Mouse (Mus musculus) forebrain, embryonic 16.5 days (tissue): ENCODE results near the gene Slc39a7. TPM values are rescaled to one million over a fixed set of nuclear protein-coding genes. Genes with fewer than 3 reads are reported as not detected.
"Not testable (repeated sequence)": the region's sequence is repeated elsewhere in the genome, so short reads cannot be mapped to it uniquely, and the experiment has no call there.

Experiments
- ATAC-seq: fragments of 200-750 bp; cut with Nextera tagmentation; 2 replicates; pipeline ENCODE4 v1.8.0; 2017; ENCODE audit warnings: mild to moderate bottlenecking, moderate library complexity
- H3K27ac ChIP-seq: fragments of 300-500 bp; sonication (generic); 2 replicates; pipeline ENCODE4 v1.5.1; 2014; ENCODE audit warnings: low read length, control low read depth
- H3K27me3 ChIP-seq: fragments of 300-500 bp; sonication (generic); replicated peaks from 2 replicates; pipeline ENCODE4 v1.6.1; 2014; ENCODE audit warnings: low read length; ENCODE audit not compliant: control insufficient read depth, insufficient read depth
- H3K36me3 ChIP-seq: fragments of 300-500 bp; sonication (generic); 2 replicates; pipeline ENCODE4 v1.6.1; 2014; ENCODE audit not compliant: control insufficient read depth, insufficient read depth
- H3K4me1 ChIP-seq: fragments of 300-500 bp; sonication (generic); replicated peaks from 2 replicates; pipeline ENCODE4 v1.6.1; 2014; ENCODE audit warnings: low read length; ENCODE audit not compliant: control insufficient read depth, insufficient read depth
- H3K4me2 ChIP-seq: fragments of 300-500 bp; sonication (generic); 2 replicates; pipeline ENCODE4 v1.6.1; 2014; ENCODE audit warnings: mild to moderate bottlenecking, low read length, control low read depth
- H3K4me3 ChIP-seq: fragments of 300-500 bp; sonication (generic); replicated peaks from 2 replicates; pipeline ENCODE4 v1.5.1; 2014; ENCODE audit warnings: mild to moderate bottlenecking, low read length, control low read depth
- H3K9ac ChIP-seq: fragments of 300-500 bp; sonication (generic); replicated peaks from 2 replicates; pipeline ENCODE4 v1.6.1; 2014; ENCODE audit warnings: low read depth, low read length, control low read depth
- H3K9me3 ChIP-seq: fragments of 300-500 bp; sonication (generic); 2 replicates; pipeline ENCODE4 v1.6.1; 2016; ENCODE audit warnings: low read length; ENCODE audit not compliant: control insufficient read depth
- WGBS: fragments of 180-500 bp; shearing (Covaris S2); extraction: QIAGEN DNeasy Blood & Tissue Kit; methylation state at CpG from one replicate; pipeline ENCODE4 v1.1.7; 2014; 5-methylcytosine and 5-hydroxymethylcytosine counted together
- polyA plus RNA-seq: library from polyadenylated mRNA; unstranded; fragments of >200 nt; fragmentation: Nextera tagmentation; extraction: Ambion mirVana; gene quantifications from 2 replicates; pipeline ENCODE4 v1.2.1, GENCODE M21; 2015

Slc39a7 gene
- polyA plus RNA-seq, 1 experiment from 2014 or later, result 157 TPM

GRCm38 (mm10) chr17:33997025-33997424 is 34.5 kb downstream of the Slc39a7 start:
- 91% methylated on average over 2 of the region's 2 CpGs for WGBS
- not testable (repeated sequence) for H3K9me3 ChIP-seq, H3K27ac ChIP-seq, H3K4me1 ChIP-seq, H3K4me3 ChIP-seq, ATAC-seq, H3K4me2 ChIP-seq, H3K27me3 ChIP-seq, H3K9ac ChIP-seq, H3K36me3 ChIP-seq

- no peak overlapping the region for H3K9ac ChIP-seq
- no peak overlapping the region for H3K27ac ChIP-seq
- H3K27me3 ChIP-seq, result 0 out of 2 replicates have a peak, but pooled peaks cover 4% of the 10 kb centered on the region
- ATAC-seq, result no peak
- H3K9me3 ChIP-seq, result no peaks in the 10 kb centered on the region
- no peaks in the 10 kb centered on the region for H3K36me3 ChIP-seq
- WGBS, result 80% methylated on average over 3 of the region's 3 CpGs
- H3K4me3 ChIP-seq, result no peak overlapping the region
- H3K4me2 ChIP-seq, result no peak overlapping the region
- H3K4me1 ChIP-seq, result peaks cover 10% of the 10 kb centered on the region
These were observed 35.8 kb downstream of the Slc39a7 start for GRCm38 (mm10) chr17:33995651-33996050.

GRCm38 (mm10) chr17:33994959-33995358 is 36.5 kb downstream of the Slc39a7 start:
- ATAC-seq, result no peak
- no peaks in the 10 kb centered on the region for H3K9me3 ChIP-seq
- H3K27ac ChIP-seq, result no peak overlapping the region
- no peak overlapping the region for H3K4me2 ChIP-seq
- no peak overlapping the region for H3K4me3 ChIP-seq
- WGBS, result 93% methylated on average over 8 of the region's 8 CpGs
- H3K27me3 ChIP-seq, result 0 out of 2 replicates have a peak, but pooled peaks cover 4% of the 10 kb centered on the region
- H3K9ac ChIP-seq, result no peak overlapping the region
- H3K4me1 ChIP-seq, result peaks cover 6% of the 10 kb centered on the region
- H3K36me3 ChIP-seq, result no peaks in the 10 kb centered on the region

DNA sequence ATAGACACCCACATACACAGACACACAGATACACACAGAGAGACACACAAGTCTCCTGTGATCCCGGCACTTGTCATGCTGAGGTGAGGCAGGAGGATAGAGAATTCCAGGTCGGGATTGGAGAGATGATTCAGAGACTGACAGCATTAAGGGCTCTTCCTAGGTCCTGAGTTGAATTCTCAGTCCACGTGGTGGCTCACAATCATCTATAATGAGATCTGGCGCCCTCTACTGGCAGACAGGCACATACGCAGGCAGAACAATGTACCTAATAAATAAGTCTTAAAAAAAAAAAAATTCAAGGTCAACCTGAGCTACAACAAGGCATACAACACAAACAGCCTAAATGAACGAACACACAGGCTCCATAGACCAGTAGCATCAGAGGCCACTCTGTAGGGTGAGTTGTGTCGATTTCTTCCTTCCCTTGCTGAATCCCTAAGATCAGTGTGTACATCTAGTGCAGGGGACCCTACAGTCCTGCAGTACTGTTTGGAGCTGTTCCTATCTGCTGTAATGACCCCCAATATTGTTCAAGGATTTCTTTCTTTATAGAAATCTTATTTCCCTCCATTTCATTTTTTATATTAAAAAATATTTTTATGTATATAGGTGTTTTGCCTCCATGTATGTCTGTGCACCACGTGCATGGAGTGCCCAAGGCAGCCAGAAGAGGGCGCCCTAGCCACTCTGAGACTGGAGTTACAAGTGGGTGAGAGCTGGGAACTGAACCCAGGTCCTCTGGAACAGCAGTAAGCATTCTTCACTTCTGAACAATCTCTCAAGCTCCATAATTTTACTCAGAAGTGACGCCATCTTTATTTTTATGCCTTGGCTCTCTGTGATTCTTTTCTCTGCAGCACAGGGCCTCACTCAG is 39.5 kb downstream of the Slc39a7 start:
- Histone ChIP-seq H3K9ac (no peak overlapping the region), H3K36me3 (no peaks in the 10 kb centered on the region), H3K4me3 (no peak overlapping the region), H3K27ac (no peak overlapping the region), H3K4me1 (no peaks in the 10 kb centered on the region), H3K27me3 (0 out of 2 replicates have a peak, but pooled peaks cover 4% of the 10 kb centered on the region), H3K4me2 (no peak overlapping the region), H3K9me3 (no peaks in the 10 kb centered on the region)
- 0 out of 2 replicates have a peak, but pooled peaks have one; percentile 40 for ATAC-seq
- WGBS, result 31% methylated on average over 10 of the region's 10 CpGs

GRCm38 (mm10) chr17:33982136-33982535 is 49.3 kb downstream of the Slc39a7 start:
- peaks cover 19% of the 10 kb centered on the region for H3K4me1 ChIP-seq
- not testable (repeated sequence) for H3K36me3 ChIP-seq, H3K9ac ChIP-seq, ATAC-seq, H3K27ac ChIP-seq, H3K9me3 ChIP-seq
- peak overlapping the region; percentile 49 for H3K4me3 ChIP-seq
- peak overlapping the region; percentile 51 for H3K4me2 ChIP-seq
- H3K27me3 ChIP-seq, result peaks cover 30% of the 10 kb centered on the region
- 8% methylated on average over 8 of the region's 8 CpGs for WGBS

- not testable (repeated sequence) for H3K9me3 ChIP-seq, H3K36me3 ChIP-seq
- Histone ChIP-seq H3K4me3 (peak overlapping the region; percentile 49), H3K9ac (peak overlapping the region; percentile 60), H3K4me2 (peak overlapping the region; percentile 51), H3K27me3 (peaks cover 37% of the 10 kb centered on the region), H3K4me1 (peaks cover 19% of the 10 kb centered on the region), H3K27ac (peak overlapping the region; percentile 91)
- under 1% methylated on average over 27 of the region's 27 CpGs for WGBS
- peak; percentile 96 for ATAC-seq
These were observed 50.1 kb downstream of the Slc39a7 start for GRCm38 (mm10) chr17:33981192-33981909.

DNA sequence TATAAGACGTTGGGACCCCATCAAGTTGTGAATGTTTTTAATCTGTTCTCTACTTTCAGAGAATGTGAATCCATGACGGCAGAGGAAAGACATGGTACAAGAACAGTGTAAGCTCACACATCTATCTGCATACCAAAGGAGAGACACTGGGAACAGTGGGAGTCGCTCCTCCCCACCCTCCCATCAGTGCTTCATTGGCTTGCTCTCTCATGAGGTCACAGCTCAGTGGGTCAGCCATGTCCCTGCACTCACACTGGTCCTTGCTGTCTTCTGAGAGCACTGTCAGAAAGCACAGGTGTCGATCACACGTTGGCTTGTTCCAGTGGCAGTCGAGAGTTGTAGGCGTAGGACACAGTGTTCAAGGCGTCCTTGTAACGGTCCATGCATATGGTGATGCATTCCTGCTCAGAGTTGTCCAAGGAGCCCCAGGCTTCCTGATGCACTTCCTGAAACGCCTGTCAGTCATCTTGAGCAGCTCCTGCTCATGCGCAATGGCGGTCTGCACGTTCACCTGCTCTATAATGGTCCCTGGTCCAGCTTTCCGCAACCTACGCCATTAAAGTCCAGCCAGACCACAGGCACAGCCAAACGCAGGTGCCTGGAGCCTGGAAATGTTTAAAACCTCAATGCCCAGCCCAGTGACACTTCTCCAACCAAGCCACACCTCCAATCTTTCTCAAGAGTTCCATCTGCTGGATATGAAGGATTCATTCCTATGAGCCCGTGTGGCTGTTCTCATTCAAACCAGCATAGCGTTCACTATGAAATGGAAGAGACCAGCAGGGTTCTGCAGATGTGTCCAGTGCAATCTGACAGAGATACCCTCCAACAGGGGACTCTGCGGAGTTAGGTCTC is 51.1 kb downstream of the Slc39a7 start:
- peak; percentile 3; the same call in 1 of the 2 replicates for ATAC-seq
- peak overlapping the region; percentile 39; the same call in 1 of the 2 replicates for H3K9ac ChIP-seq
- H3K36me3 ChIP-seq, result no peaks in the 10 kb centered on the region
- peaks cover 39% of the 10 kb centered on the region for H3K27me3 ChIP-seq
- 81% methylated on average over 19 of the region's 19 CpGs for WGBS
- peak overlapping the region; percentile 35; the same call in 1 of the 2 replicates for H3K4me2 ChIP-seq
- H3K4me3 ChIP-seq, result peak overlapping the region; percentile 0; the same call in 1 of the 2 replicates
- peak overlapping the region; percentile 34 for H3K27ac ChIP-seq
- H3K4me1 ChIP-seq, result peaks cover 19% of the 10 kb centered on the region
- no peaks in the 10 kb centered on the region for H3K9me3 ChIP-seq

- H3K9ac ChIP-seq, result no peak overlapping the region
- 79% methylated on average over 6 of the region's 6 CpGs for WGBS
These were observed 51.9 kb downstream of the Slc39a7 start for GRCm38 (mm10) chr17:33979512-33980050.

More at GRCm38 (mm10) chr17:33979512-33980050, 51.9 kb downstream of the Slc39a7 start:
- Histone ChIP-seq H3K36me3 (no peaks in the 10 kb centered on the region), H3K27me3 (peaks cover 42% of the 10 kb centered on the region), H3K27ac (no peak overlapping the region), H3K4me1 (peaks cover 19% of the 10 kb centered on the region), H3K9me3 (no peaks in the 10 kb centered on the region), H3K4me3 (no peak overlapping the region), H3K4me2 (no peak overlapping the region)
- no peak for ATAC-seq
